Mouse (Mus musculus) MEL (cell line): ENCODE measurements at regions not wholly inside any gene's neighbourhood (a gene's known extent, or its start where the extent isn't known, plus 50 kb on each side); places are given as distances from the start of the nearest gene placed in this dataset.

Source experiments
- CHD2 ChIP-seq: IDR thresholded peaks from 2 replicates; pipeline ENCODE4 v1.6.1; 2011; ENCODE audit warnings: low read length, improper control_type of control experiment
- CTCF ChIP-seq, 3 experiments: IDR thresholded peaks in 2 of 3; conservative IDR thresholded peaks in 1 of 3; 2 replicates each; pipeline ENCODE4 v1.5.1; 2011 to 2012; ENCODE audit warnings: low read length in 3 of 3, low read depth in 2 of 3, mild to moderate bottlenecking in 2 of 3, improper control_type of control experiment in 1 of 3, inconsistent platforms in 1 of 3, mixed read lengths in 1 of 3, moderate library complexity in 1 of 3; ENCODE audit not compliant: control insufficient read depth in 1 of 3, insufficient read depth in 1 of 3, poor library complexity in 1 of 3, severe bottlenecking in 1 of 3
- E2F4 ChIP-seq: IDR thresholded peaks from 2 replicates; pipeline ENCODE4 v1.6.1; 2011; ENCODE audit warnings: low read depth, low read length, improper control_type of control experiment, borderline replicate concordance
- EP300 ChIP-seq, 2 experiments: IDR thresholded peaks; 2 replicates each; pipeline ENCODE4 v1.6.1; 2011; ENCODE audit warnings: improper control_type of control experiment in 2 of 2, low read length in 2 of 2, low read depth in 1 of 2, mild to moderate bottlenecking in 1 of 2
- GABPA ChIP-seq: IDR thresholded peaks from 2 replicates; pipeline ENCODE4 v1.6.1; 2012; ENCODE audit warnings: low read depth, mild to moderate bottlenecking, inconsistent platforms, low read length, improper control_type of control experiment, moderate library complexity
- GATA1 ChIP-seq: IDR thresholded peaks from 2 replicates; pipeline ENCODE4 v1.6.1; 2011; ENCODE audit warnings: low read depth, low read length, improper control_type of control experiment
- HCFC1 ChIP-seq: IDR thresholded peaks from 2 replicates; pipeline ENCODE4 v1.6.1; 2012; ENCODE audit warnings: low read depth, mild to moderate bottlenecking, inconsistent platforms, low read length, improper control_type of control experiment, moderate library complexity
- MAX ChIP-seq: IDR thresholded peaks from 2 replicates; pipeline ENCODE4 v1.6.1; 2011; ENCODE audit warnings: low read length, improper control_type of control experiment
- MXI1 ChIP-seq: IDR thresholded peaks from 2 replicates; pipeline ENCODE4 v1.6.1; 2011; ENCODE audit warnings: mild to moderate bottlenecking, low read depth, low read length, improper control_type of control experiment
- POLR2A ChIP-seq, 2 experiments: IDR thresholded peaks; 2 replicates each; pipeline ENCODE4 v1.6.1; 2011 to 2012; ENCODE audit warnings: low read length in 2 of 2, mild to moderate bottlenecking in 2 of 2, control low read depth in 1 of 2, improper control_type of control experiment in 1 of 2, low read depth in 1 of 2, moderate library complexity in 1 of 2; ENCODE audit not compliant: control insufficient read depth in 1 of 2, insufficient read depth in 1 of 2, poor library complexity in 1 of 2
- POLR2AphosphoS2 ChIP-seq: IDR thresholded peaks from 2 replicates; pipeline ENCODE4 v1.6.1; 2011; ENCODE audit warnings: low read length, improper control_type of control experiment
- ZC3H11A ChIP-seq: IDR thresholded peaks from 2 replicates; pipeline ENCODE4 v1.6.1; 2012; ENCODE audit warnings: low read depth, mild to moderate bottlenecking, inconsistent platforms, low read length, improper control_type of control experiment
- ZKSCAN1 ChIP-seq: IDR thresholded peaks from 2 replicates; pipeline ENCODE4 v1.6.1; 2012; ENCODE audit warnings: low read depth, mild to moderate bottlenecking, inconsistent platforms, low read length, improper control_type of control experiment, moderate library complexity

GRCm38 (mm10) chr3:35178759-35179440, 528.7 kb downstream of the Sox2 start:
- no peak for TF ChIP-seq ZC3H11A
- no peak for TF ChIP-seq CTCF (IDR thresholded peaks at IDR 0.05 in 2 of 3, conservative IDR thresholded peaks at IDR 0.05 in 1 of 3; ENCODE audit: control insufficient read depth in 1 of 3, insufficient read depth in 1 of 3, low read depth in 2 of 3, low read length in 3 of 3, poor library complexity in 1 of 3, severe bottlenecking in 1 of 3)
- TF ChIP-seq E2F4, result no peak
- TF ChIP-seq HCFC1, result no peak
- no peak for TF ChIP-seq POLR2A (IDR thresholded peaks at IDR 0.05; ENCODE audit: control insufficient read depth in 1 of 2, insufficient read depth in 1 of 2, low read depth in 1 of 2, low read length in 2 of 2, poor library complexity in 1 of 2)
- TF ChIP-seq EP300 (IDR thresholded peaks at IDR 0.05; ENCODE audit: low read depth in 1 of 2, low read length in 2 of 2), result no peak
- TF ChIP-seq ZKSCAN1, result no peak
- TF ChIP-seq MXI1, result no peak
- no peak for TF ChIP-seq CHD2
- TF ChIP-seq MAX, result no peak
- TF ChIP-seq POLR2AphosphoS2, result no peak
- TF ChIP-seq GATA1, result no peak
- no peak for TF ChIP-seq GABPA
